Comparison of ENCODE assay signal across 20 mouse cellular contexts in genomic region chr10:58878636-58879035, GRCm38 (mm10).
DNase-seq lines count a peak whose midpoint lies in the region.
"Had no signal": no experiment of that assay in that cellular context is flagged by ENCODE, and none has a peak within 500 bp of the region (broad histone marks: within the 10 kb centered on the region; RNA-seq: fewer than 3 reads in every experiment).

No protein-coding gene starts in this region.

- H3K27ac ChIP-seq in heart, embryonic 10.5 days: no peak overlapping the region
- H3K27ac ChIP-seq: embryonic facial prominence, embryonic 13.5 days; embryonic facial prominence, embryonic 15.5 days; forebrain, embryonic 10.5 days; forebrain, embryonic 12.5 days had no signal

- 76% methylated on average over 4 of the region's 4 CpGs for WGBS in heart, embryonic 10.5 days

- H3K27me3 ChIP-seq in heart, embryonic 10.5 days (ENCODE audit: insufficient read depth, poor library complexity, severe bottlenecking): no peaks in the 10 kb centered on the region
- H3K27me3 ChIP-seq: embryonic facial prominence, embryonic 13.5 days; embryonic facial prominence, embryonic 15.5 days had no signal

- H3K4me1 ChIP-seq in heart, embryonic 10.5 days: no peaks in the 10 kb centered on the region
- H3K4me1 ChIP-seq: embryonic facial prominence, embryonic 13.5 days; embryonic facial prominence, embryonic 15.5 days; forebrain, embryonic 10.5 days; forebrain, embryonic 12.5 days had no signal

- no peaks in the 10 kb centered on the region for H3K9me3 ChIP-seq in heart, embryonic 10.5 days
- H3K9me3 ChIP-seq: embryonic facial prominence, embryonic 15.5 days; forebrain, embryonic 12.5 days; G1E had no signal

- DNase-seq in heart, embryonic 10.5 days (ENCODE audit: low spot score): peak; percentile 63
- no peak for DNase-seq in heart, postnatal 4 days
- peak; percentile 52 for DNase-seq in R1 (ENCODE audit: low read depth, low spot score)
- no peak for DNase-seq in kidney, postnatal 36 days
- DNase-seq in embryo, embryonic 9.5 days (ENCODE audit: extremely low spot score): no peak
- DNase-seq: adrenal gland, adult 8-10 months; adrenal gland, postnatal 14 days; adrenal gland, postnatal 36 days; B cell, adult 2 months; cerebellum, adult 11-12 months; cerebellum, adult 2 months; cerebellum, adult 9-10 months; cerebellum, postnatal 10 days; cerebellum, postnatal 25 days had no signal

- H3K36me3 ChIP-seq in heart, embryonic 10.5 days: no peaks in the 10 kb centered on the region
- H3K36me3 ChIP-seq: embryonic facial prominence, embryonic 13.5 days; embryonic facial prominence, embryonic 15.5 days; forebrain, embryonic 10.5 days; forebrain, embryonic 12.5 days; G1E had no signal

- no peak overlapping the region for H3K4me3 ChIP-seq in heart, embryonic 10.5 days
- H3K4me3 ChIP-seq: embryonic facial prominence, embryonic 13.5 days; embryonic facial prominence, embryonic 15.5 days; erythroblast, embryonic 14.5 days; forebrain, embryonic 10.5 days; forebrain, embryonic 12.5 days had no signal

Comparison
In these comparisons a context has a peak if more than half of its experiments do, and no peak if none do; other contexts are left out.
1. DNase-seq: peak in heart, embryonic 10.5 days (single experiment) and R1 (single experiment); none in heart, postnatal 4 days (single experiment), kidney, postnatal 36 days (0 of 2) and embryo, embryonic 9.5 days (single experiment).